Mouse (Mus musculus): ENCODE measurements around the gene Zfp513.
A peak's percentile ranks its signal among the peaks of the same experiment; 100 is the strongest.

GRCm38 (mm10) chr5:31190201-31190600 is 11.9 kb downstream of the Zfp513 start:
- TF ChIP-seq POLR2A (IDR thresholded peaks at IDR 0.05; ENCODE audit: insufficient read depth, low read length) = no peak
- TF ChIP-seq CTCF (IDR thresholded peaks at IDR 0.05; ENCODE audit: low read depth, low read length) = peak; percentile 45

Measured in ES-Bruce4 (cell line).